Mouse (Mus musculus) hindbrain, embryonic 15.5 days (tissue): ENCODE measurements around the gene Lrrc56. TPM values are rescaled to one million over a fixed set of nuclear protein-coding genes. Genes with fewer than 3 reads are reported as not detected.

Experiments
- microRNA counts: library from miRNA; unstranded; fragments of <30 nt; microRNA quantifications from one replicate; lab custom pipeline; 2016
- microRNA-seq: library from miRNA; unstranded; fragments of <30 nt; microRNA quantifications from one replicate; pipeline ENCODE4, GENCODE M21; 2016
- polyA plus RNA-seq: library from polyadenylated mRNA; unstranded; fragments of >200 nt; fragmentation: Nextera tagmentation; extraction: Ambion mirVana; gene quantifications from 2 replicates; pipeline ENCODE4 v1.2.1, GENCODE M21; 2015

Gene Lrrc56
- polyA plus RNA-seq, 1 experiment from 2014 or later = 11.2 TPM

MicroRNA genes within 50 kb of the gene (microRNA counts, 519-probe panel; counts per million panel counts)
- microRNA mmu-miR-210 (lab: Ali Mortazavi, UCI) = 3,082 counts per million, percentile 60 among the panel's probes with 10 or more counts

Small RNA genes within 50 kb of the gene (microRNA-seq; reads per million reads assigned to microRNA genes)
- 265 reads per million, percentile 64 among the genes with 10 or more reads in this experiment for gene Mir210

Other genes starting within 250 kb of the Lrrc56 start
- 0.75 and 0.82 TPM in 2 replicates for gene Ifitm5, start 243.9 kb upstream of the Lrrc56 start, polyA plus RNA-seq
- not detected in 2 replicates for gene Gm45717, start 238.2 kb upstream of the Lrrc56 start, polyA plus RNA-seq
- gene Ifitm2, start 238.2 kb upstream of the Lrrc56 start, polyA plus RNA-seq = 190 and 193 TPM in 2 replicates
- gene Ifitm1, start 226.9 kb upstream of the Lrrc56 start, polyA plus RNA-seq = 16.6 and 19.9 TPM in 2 replicates
- gene Ifitm3, start 183.4 kb upstream of the Lrrc56 start, polyA plus RNA-seq = 36.8 and 54.6 TPM in 2 replicates
- 0.79 and 1.7 TPM in 2 replicates for gene Ifitm6, start 176.2 kb upstream of the Lrrc56 start, polyA plus RNA-seq
- gene Gm17387, start 165.0 kb upstream of the Lrrc56 start, polyA plus RNA-seq = not detected in 2 replicates
- 45.6 and 57.3 TPM in 2 replicates for gene B4galnt4, start 133.1 kb upstream of the Lrrc56 start, polyA plus RNA-seq
- gene Pkp3, start 115.9 kb upstream of the Lrrc56 start, polyA plus RNA-seq = 0.25 and 0.29 TPM in 2 replicates
- gene Sigirr, start 93.6 kb upstream of the Lrrc56 start, polyA plus RNA-seq = 3.2 and 3.3 TPM in 2 replicates
- 0.41 and 0.47 TPM in 2 replicates for gene Ano9, start 76.4 kb upstream of the Lrrc56 start, polyA plus RNA-seq
- gene Ptdss2, start 71.8 kb upstream of the Lrrc56 start, polyA plus RNA-seq = 80.2 and 97.6 TPM in 2 replicates
- gene Rnh1, start 21.3 kb upstream of the Lrrc56 start, polyA plus RNA-seq = 49.5 and 53.2 TPM in 2 replicates
- 182 and 186 TPM in 2 replicates for gene Hras, start 152 bp upstream of the Lrrc56 start, polyA plus RNA-seq
- 0.68 and 0.70 TPM in 2 replicates for gene Lmntd2, start 19.9 kb downstream of the Lrrc56 start, polyA plus RNA-seq
- 24.5 and 25.7 TPM in 2 replicates for gene Rassf7, start 21.7 kb downstream of the Lrrc56 start, polyA plus RNA-seq
- gene Phrf1, start 34.6 kb downstream of the Lrrc56 start, polyA plus RNA-seq = 66.1 and 71.7 TPM in 2 replicates
- gene Irf7, start 72.3 kb downstream of the Lrrc56 start, polyA plus RNA-seq = 1.5 and 6.1 TPM in 2 replicates
- not detected in 2 replicates for gene Cdhr5, start 82.6 kb downstream of the Lrrc56 start, polyA plus RNA-seq
- 2.8 and 4.1 TPM in 2 replicates for gene Sct, start 85.0 kb downstream of the Lrrc56 start, polyA plus RNA-seq
- 0.64 and 0.90 TPM in 2 replicates for gene Drd4, start 97.8 kb downstream of the Lrrc56 start, polyA plus RNA-seq
- 169 and 205 TPM in 2 replicates for gene Deaf1, start 133.5 kb downstream of the Lrrc56 start, polyA plus RNA-seq
- 54.7 and 58.8 TPM in 2 replicates for gene Tmem80, start 133.6 kb downstream of the Lrrc56 start, polyA plus RNA-seq
- 1.00 and 1.2 TPM in 2 replicates for gene Eps8l2, start 144.7 kb downstream of the Lrrc56 start, polyA plus RNA-seq
- 286 and 298 TPM in 2 replicates for gene Taldo1, start 198.0 kb downstream of the Lrrc56 start, polyA plus RNA-seq
- 52.5 and 53.3 TPM in 2 replicates for gene Gatd1, start 220.0 kb downstream of the Lrrc56 start, polyA plus RNA-seq
- 153 and 184 TPM in 2 replicates for gene Cend1, start 235.3 kb downstream of the Lrrc56 start, polyA plus RNA-seq
- gene Slc25a22, start 243.7 kb downstream of the Lrrc56 start, polyA plus RNA-seq = 94.0 and 107 TPM in 2 replicates
- gene Pidd1, start 249.9 kb downstream of the Lrrc56 start, polyA plus RNA-seq = 3.9 and 4.5 TPM in 2 replicates